Mouse (Mus musculus) large intestine, adult 2 months (tissue): ENCODE data around the gene Gm28047. TPM values are rescaled to one million over a fixed set of nuclear protein-coding genes. Genes with fewer than 3 reads are reported as not detected.

Source experiments
- DNase-seq: peaks from one replicate; pipeline ENCODE4 v3.0.0-alpha.2; 2012; ENCODE audit warnings: low read depth, low spot score
- WGBS: fragments of 180-500 bp; shearing (Covaris S2); methylation state at CpG from one replicate; pipeline ENCODE4 v1.1.7; 2018; 5-methylcytosine and 5-hydroxymethylcytosine counted together
- polyA plus RNA-seq: library from polyadenylated mRNA; depleted of rRNA; stranded (reverse); fragments of >200 nt; gene quantifications from 2 replicates; pipeline ENCODE4 v1.2.3, GENCODE M21; 2012

Gene Gm28047
- polyA plus RNA-seq, 1 experiment, result not detected

GRCm38 (mm10) chr15:102518859-102519201, 106.0 kb downstream of the Gm28047 start:
- DNase-seq, result no peak
- 5% methylated on average over 9 of the region's 9 CpGs for WGBS

- WGBS, result under 1% methylated on average over 60 of the region's 60 CpGs
- DNase-seq, result peak; percentile 94
These were observed 106.7 kb downstream of the Gm28047 start, which contains the start of gene Tarbp2 for GRCm38 (mm10) chr15:102517976-102518858. Gene Tarbp2 (plus strand): TSS chr15:102518192.

- DNase-seq, result no peak
- WGBS, result under 1% methylated on average over 10 of the region's 10 CpGs
These were observed 107.3 kb downstream of the Gm28047 start for GRCm38 (mm10) chr15:102517631-102517975.

- DNase-seq, result no peak
- 1% methylated on average over 40 of the region's 43 CpGs for WGBS
These were observed 108.0 kb downstream of the Gm28047 start, which contains the start of gene Map3k12 for GRCm38 (mm10) chr15:102516728-102517404. Gene Map3k12 (minus strand): TSS chr15:102517064.

- WGBS, result 9% methylated on average over 12 of the region's 12 CpGs
- no peak for DNase-seq
These were observed 108.6 kb downstream of the Gm28047 start for GRCm38 (mm10) chr15:102516293-102516692.

GRCm38 (mm10) chr15:102515791-102516190, 109.1 kb downstream of the Gm28047 start:
- DNase-seq, result no peak
- WGBS, result 67% methylated on average over 4 of the region's 4 CpGs

- 94% methylated on average over 2 of the region's 2 CpGs for WGBS
- no peak for DNase-seq
These were observed 109.6 kb downstream of the Gm28047 start for GRCm38 (mm10) chr15:102515261-102515660.

GRCm38 (mm10) chr15:102513004-102513403, 111.9 kb downstream of the Gm28047 start:
- WGBS, result 78% methylated on average over 3 of the region's 3 CpGs
- DNase-seq, result no peak

GRCm38 (mm10) chr15:102512471-102512870, 112.4 kb downstream of the Gm28047 start:
- no peak for DNase-seq

GRCm38 (mm10) chr15:102512010-102512409, 112.9 kb downstream of the Gm28047 start:
- no peak for DNase-seq
- WGBS, result 54% methylated on average over 5 of the region's 5 CpGs

- DNase-seq, result no peak
- 30% methylated on average over 6 of the region's 6 CpGs for WGBS
These were observed 113.5 kb downstream of the Gm28047 start for GRCm38 (mm10) chr15:102511285-102511833.

GRCm38 (mm10) chr15:102510590-102511284, 114.1 kb downstream of the Gm28047 start:
- WGBS, result 3% methylated on average over 34 of the region's 34 CpGs
- DNase-seq, result no peak

GRCm38 (mm10) chr15:102510110-102510509, 114.8 kb downstream of the Gm28047 start:
- WGBS, result 29% methylated on average over 9 of the region's 9 CpGs
- no peak for DNase-seq

GRCm38 (mm10) chr15:102508336-102508735, 116.5 kb downstream of the Gm28047 start:
- 76% methylated on average over 3 of the region's 3 CpGs for WGBS
- DNase-seq, result no peak

GRCm38 (mm10) chr15:102507561-102507960, 117.3 kb downstream of the Gm28047 start:
- no peak for DNase-seq

GRCm38 (mm10) chr15:102506864-102507263, 118.0 kb downstream of the Gm28047 start:
- 85% methylated on average over 1 of the region's 1 CpGs for WGBS
- no peak for DNase-seq

GRCm38 (mm10) chr15:102506464-102506830, 118.4 kb downstream of the Gm28047 start:
- 10% methylated on average over 2 of the region's 2 CpGs for WGBS
- no peak for DNase-seq

- no peak for DNase-seq
These were observed 119.0 kb downstream of the Gm28047 start for GRCm38 (mm10) chr15:102505770-102506463.

GRCm38 (mm10) chr15:102505073-102505769, 119.6 kb downstream of the Gm28047 start:
- DNase-seq, result no peak
- 66% methylated on average over 12 of the region's 12 CpGs for WGBS

More at GRCm38 (mm10) chr15:102505770-102506463, 119.0 kb downstream of the Gm28047 start:
- 68% methylated on average over 9 of the region's 9 CpGs for WGBS
